Mouse (Mus musculus) adipocyte (in vitro differentiated cells): ENCODE measurements around the gene Eif1.
"Not testable (repeated sequence)": the region's sequence is repeated elsewhere in the genome, so short reads cannot be mapped to it uniquely, and the experiment has no call there.

Experiments
- DNase-seq: peaks from one replicate; pipeline ENCODE4 v3.0.0-alpha.2; 2016; ENCODE audit warnings: low spot score

Gene Eif1

GRCm38 (mm10) chr11:100319492-100320171 lies at the start of gene Eif1:
Gene Eif1 (plus strand): TSS chr11:100319885.
- DNase-seq: peak; percentile 100

- DNase-seq: no peak
These were observed 47.8 kb upstream of the Eif1 start for GRCm38 (mm10) chr11:100271878-100272277.

DNA sequence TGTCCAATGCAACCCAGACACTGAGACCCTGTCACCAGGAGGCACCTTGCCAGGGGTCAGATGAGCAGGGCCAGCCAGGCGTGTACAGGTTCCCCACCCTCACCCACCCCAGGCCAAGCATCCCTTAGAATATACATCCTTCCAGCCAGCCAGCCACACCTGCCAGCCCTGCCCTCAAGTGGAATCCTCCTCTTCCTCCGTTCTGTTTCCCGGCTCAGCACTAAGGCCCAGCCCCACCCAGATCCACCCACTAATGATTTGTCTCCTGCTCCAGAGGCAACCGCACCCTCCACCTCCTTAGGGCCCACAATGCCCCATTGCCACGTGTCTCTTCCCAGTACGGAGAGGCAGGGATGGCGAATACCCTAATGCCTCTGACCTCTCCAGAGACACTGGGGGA lies 45.0 kb upstream of the Eif1 start:
- no peak for DNase-seq

DNA sequence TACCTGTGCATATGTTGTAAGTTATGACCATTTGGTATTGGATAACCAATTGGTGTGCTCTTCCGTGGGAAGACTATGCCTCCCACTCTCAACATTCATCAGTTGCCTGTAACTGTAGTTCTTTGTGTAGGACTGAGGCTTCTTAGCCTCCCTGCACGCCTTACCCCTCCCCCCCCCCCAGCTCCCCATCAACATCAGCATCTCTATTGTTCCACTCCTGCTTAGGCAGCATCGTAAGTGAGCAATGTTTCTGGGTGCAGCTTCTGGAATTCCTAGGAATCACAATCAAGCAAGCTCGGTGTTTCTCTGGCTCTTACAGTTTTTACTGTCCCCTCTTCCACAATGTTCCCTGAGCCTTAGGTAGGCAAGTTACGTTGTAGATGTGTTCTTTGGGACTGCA lies 44.2 kb upstream of the Eif1 start:
- DNase-seq: no peak

DNA sequence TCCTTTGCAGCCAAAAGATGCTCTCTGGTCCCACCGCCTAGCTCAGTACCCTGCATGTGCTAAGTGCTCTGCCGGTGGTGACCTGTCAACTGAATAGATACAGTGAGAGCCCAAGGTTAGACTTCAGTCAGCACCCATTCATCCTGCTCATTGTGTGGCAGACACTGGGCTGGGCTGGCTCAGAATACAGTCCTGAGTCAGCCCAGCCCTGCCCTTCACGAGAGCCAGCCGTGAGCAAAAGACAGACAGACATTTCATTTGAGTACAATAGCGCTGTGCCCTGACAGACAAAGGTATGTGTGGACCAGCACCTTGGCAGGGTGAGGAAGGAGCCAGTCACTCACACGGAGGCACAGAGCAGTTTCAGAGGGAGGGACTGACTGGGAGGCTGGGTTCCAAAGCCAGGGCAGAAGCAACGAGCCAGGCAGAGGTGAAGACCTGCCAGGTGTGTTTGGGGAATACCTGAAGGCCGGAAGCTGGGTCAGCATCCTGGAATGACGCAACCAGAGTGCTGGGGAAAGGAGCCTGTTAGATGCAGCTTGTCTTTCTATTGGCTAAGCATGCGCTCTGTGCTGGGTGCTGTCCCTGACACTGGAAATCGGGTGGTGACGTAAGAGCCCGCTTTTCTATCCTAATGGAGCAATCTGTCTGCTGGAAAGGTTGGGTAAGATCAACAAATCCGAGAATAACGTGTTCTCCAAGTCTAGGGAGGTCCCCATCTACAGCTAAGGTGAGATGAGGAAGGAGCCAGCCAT lies 41.8 kb upstream of the Eif1 start:
- no peak for DNase-seq

DNA sequence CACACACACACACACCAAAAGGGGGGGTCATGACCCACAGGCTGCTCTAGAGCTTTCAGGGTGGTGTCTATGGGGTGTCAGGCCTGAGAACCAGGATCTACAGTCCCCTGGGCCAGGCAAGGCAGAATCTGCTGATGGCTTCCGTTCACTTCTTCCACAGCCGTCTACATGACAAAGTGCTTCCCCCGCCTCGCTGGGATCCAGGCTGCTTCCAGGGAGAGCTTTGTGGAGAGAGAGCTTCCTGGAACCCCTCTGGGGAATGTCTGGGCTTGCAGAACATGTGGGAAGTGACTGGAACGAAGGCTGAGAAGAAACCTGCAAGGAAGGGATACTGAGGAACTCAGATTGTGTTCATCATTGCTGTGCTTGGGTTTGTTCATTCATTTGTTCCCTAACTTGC lies 40.9 kb upstream of the Eif1 start:
- DNase-seq: no peak

- DNase-seq: peak; percentile 94
These were observed 37.8 kb upstream of the Eif1 start for GRCm38 (mm10) chr11:100281596-100282544.

DNA sequence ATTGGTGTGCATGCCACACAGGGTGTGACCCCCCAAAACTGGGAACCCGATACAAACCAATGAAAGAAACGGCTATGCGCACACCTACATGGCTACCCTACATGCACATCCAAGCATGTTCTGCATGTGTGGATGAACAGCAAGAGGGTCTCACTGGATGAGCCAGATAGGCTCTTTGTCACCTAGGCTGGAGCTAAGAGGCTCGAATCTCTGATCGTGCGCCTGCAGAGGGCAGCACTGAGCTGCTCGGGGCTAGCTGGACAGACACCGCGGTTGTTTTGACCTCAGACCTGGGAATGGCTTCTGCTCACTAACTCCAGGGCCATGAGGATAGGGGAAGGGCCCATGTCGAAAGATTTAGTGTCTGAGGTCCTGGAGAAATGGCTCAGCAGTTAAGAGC lies 37.1 kb upstream of the Eif1 start:
- DNase-seq: peak; percentile 88

- no peak for DNase-seq
These were observed 34.7 kb upstream of the Eif1 start for GRCm38 (mm10) chr11:100284988-100285387.

GRCm38 (mm10) chr11:100287024-100287423 lies 32.7 kb upstream of the Eif1 start:
- DNase-seq: peak; percentile 41

GRCm38 (mm10) chr11:100288942-100289341 lies 30.7 kb upstream of the Eif1 start:
- DNase-seq: peak; percentile 50

DNA sequence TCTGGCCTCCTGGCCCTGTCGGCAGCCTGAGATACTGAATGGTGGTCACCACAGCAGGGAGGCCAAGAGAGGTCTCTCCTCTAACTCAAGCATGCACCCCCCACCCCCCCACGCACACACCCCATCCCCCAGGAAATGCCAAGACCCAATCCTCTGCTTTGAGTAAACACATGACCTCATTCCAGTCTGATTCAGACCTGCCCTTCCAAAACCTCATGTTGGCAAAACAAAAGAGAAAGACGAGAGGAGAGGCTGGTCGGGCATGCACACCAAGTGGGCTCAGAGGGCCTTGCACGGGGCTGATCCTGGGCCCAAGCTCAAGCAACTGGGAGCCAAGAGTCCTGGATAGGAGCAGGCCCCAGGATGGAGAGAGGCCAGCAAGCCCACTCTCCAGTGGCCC lies 29.4 kb upstream of the Eif1 start:
- DNase-seq: no peak

- no peak for DNase-seq
These were observed 26.8 kb upstream of the Eif1 start for GRCm38 (mm10) chr11:100292884-100293283.

DNA sequence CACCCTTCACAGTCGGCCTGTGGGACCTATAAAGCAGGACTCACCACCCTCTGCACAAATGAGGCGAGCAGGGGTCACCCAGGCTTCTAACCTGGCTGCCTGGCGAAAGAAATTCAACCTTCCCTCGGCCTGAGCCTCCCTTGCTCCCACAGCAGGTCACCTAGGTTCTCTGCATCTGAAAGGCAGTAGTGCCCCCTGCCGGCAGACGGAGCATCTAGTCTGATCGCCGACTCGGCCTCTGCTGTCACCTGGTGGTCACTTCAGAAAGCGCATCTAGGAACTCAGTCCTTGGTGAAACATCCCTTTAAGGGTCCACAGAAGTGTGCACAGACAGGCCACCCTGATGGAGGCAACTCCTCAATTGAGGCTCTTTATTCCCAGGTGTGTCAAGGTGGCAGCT lies 24.4 kb upstream of the Eif1 start:
- peak; percentile 90 for DNase-seq

DNA sequence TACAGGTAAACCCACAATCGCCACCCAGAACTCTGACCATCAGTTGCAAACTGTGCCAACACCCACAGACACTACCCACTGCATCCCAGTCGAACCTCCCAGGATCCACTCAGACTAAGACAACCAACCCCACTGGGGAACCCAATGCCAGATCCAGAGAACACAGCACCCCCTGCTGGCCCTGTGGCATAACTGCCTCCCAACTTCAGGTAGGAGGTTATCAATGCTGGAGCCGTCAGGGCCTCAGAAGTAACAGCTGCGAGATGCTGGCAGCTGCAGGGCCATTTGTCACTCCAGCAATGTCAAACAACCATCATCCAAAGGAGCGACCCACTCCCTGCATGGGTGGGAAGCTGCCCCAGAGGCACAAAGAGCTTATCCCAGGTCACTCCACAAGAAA lies 21.9 kb upstream of the Eif1 start:
- DNase-seq: no peak

DNA sequence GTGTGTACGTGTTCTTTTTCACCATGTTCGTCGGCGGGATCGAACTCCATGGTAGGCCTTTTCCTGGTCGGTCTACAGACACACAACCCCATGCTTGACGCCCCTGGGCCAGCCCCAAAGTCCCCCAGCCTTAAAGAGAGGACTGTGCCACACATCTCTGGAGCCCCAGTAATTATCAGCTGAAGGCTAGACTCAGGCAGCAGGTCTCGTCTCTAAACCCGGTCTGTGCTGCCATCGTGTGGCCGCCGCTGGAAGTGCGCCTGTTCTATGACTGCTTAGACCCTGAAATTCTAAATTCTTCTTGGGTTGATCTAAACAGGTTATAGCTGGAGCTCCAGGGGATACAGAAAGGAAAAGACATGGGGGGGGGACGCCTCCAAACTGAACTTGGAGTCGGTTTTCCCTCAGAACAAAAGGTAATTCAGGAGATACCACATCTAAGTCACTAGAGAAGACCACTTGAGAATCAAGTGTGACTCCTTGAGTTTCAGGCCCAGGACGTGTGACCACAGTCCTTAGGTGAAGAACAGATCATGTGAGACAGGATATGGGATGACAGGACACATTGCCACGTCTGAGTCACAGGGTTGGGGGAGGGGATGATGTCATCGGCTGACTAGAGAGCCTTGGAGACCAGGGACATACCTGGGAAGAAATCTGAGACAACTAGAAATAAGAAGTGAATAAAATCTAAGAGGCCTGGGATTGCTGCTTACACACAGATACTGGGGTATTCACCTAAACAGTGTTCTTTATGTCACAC lies 21.2 kb upstream of the Eif1 start:
- DNase-seq: peak; percentile 79

GRCm38 (mm10) chr11:100300293-100300692 lies 19.4 kb upstream of the Eif1 start:
- DNase-seq: peak; percentile 70

DNA sequence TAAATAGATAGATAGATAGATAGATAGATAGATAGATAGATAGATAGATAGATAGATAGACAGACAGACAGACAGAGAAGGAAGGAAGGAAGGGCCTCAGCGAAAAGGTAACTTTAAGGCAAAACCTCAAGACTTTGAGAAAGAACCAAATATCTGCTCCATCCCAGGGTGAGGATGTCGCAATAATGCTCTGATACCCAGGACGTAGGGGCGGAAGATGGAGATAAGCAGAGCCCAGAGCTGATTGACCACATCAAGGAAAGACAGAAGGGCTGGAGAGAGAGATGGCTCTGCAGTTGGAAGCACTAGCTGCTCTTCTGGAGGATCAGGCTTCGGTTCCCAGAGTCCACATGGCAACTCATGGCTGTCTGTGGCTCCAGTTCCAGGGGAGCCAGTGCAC lies 18.4 kb upstream of the Eif1 start:
- DNase-seq: no peak

DNA sequence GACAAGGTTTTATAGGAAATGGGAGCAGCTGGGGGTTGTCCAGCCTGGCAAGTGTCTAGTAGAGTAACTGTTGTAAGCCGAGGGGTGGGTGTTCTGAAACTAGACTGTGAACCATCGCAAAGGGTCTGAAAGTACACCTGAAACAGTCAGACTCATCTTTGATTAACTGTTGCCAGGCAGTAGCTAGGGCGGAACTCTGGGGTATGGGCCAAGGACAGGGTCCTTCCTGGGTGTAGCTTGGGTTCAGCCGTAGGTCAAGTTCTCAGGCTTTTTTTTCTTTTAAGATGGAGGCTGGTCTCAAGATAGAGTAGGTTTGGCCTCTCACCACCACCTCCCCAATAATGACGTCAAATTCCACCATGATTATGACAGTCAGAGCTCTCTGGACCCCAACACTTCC lies 11.8 kb upstream of the Eif1 start:
- no peak for DNase-seq

- not testable (repeated sequence) for DNase-seq
These were observed 11.0 kb upstream of the Eif1 start for GRCm38 (mm10) chr11:100308672-100309071.

- DNase-seq: no peak
These were observed 8.0 kb upstream of the Eif1 start for GRCm38 (mm10) chr11:100311656-100312055.
